Mouse (Mus musculus): Measurements from ENCODE around the gene Slc23a2. TPM values are rescaled to one million over a fixed set of nuclear protein-coding genes. Genes with fewer than 3 reads are reported as not detected.

Slc23a2 gene
- polyA plus RNA-seq (2012), result 1.7 and 3.8 TPM in 2 replicates

DNA sequence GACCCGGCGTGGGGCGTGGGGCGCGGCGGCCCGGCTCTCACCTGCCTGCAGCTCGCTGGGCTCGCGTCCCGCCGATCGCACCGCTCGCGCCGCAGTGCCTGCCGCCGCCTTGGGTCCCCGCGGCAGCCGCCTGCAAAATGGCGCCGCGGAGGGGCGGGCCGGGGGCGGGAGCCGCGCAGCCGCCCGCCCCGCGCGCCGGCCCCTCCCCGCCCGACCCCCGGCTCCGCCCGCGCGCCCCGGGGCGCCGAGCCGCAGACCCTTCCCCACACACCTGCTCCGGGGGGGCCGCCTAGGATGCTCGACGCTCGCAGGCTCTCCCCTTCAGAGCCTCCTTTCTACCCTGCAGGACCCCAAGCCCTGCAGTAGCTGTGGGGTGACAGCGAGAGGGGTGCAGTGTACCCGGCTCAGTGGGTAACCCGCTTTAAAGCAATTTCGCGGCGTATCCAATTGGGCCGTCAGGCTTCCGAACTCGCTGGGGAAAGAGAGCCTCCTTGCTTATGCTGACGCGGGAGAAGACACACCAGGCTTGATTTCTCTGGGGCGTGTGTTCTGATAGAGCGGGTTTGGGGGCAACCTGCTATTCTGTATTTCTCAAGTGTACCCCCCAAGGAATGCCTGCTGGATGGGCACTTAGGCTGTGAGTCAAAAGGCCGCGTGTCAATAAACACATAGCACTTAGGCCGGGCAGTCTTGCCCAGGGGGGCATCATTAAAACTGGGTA, at the start of gene Slc23a2:
Slc23a2 (minus strand) TSS at position 138 of the 721 bp plus-strand sequence.
- no peak for TF ChIP-seq GATA1 (IDR thresholded peaks at IDR 0.05; ENCODE audit: low read length)

DNA sequence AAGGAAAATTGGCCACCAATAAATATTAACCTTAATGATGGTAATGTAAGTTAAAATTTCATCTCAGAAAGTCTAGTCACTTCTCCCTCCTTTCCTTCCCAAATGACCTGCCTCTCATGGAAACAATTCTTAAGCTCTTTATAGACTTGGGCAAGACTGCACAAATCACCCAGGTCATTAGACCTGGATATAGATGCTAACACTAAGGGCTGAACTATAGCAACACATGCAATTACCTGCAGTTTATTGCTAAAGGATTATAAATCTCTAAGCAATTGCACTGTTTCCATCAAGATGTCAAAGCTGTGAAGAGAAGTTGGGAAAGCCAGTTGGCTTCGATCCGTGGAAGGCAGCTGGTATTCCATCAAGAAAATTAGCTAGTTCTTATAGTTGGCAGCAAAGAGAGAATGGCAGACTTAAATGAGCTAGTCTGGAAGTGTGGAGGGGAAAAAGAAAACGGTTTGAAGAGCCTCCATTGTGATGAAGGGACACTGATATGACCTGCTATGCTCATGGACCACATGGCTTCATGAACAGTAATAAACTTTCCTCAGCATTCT, 45.8 kb upstream of the Slc23a2 start:
- TF ChIP-seq GATA1 (IDR thresholded peaks at IDR 0.05; ENCODE audit: low read length), result no peak

DNA sequence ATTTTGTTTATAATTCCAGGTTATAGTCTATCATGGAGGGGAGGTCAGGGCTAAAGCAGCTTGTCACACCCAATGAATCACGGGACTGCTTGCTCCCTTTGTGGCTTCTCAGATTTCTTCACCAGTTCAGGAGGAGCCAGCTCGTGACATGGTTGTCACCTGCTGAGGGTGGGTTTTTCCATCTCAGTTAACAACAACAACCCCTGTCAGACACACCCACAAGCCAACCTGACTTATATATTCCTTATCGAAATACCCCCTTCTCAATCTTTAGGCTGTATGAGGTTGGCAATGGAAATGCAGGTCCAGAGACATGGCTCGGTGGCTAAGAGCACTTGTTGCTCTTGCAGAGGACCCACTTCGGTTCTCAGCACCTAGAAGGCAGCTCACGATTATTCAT, 39.0 kb upstream of the Slc23a2 start:
- no peak for TF ChIP-seq GATA1 (IDR thresholded peaks at IDR 0.05; ENCODE audit: low read length)

- no peak for TF ChIP-seq GATA1 (IDR thresholded peaks at IDR 0.05; ENCODE audit: low read length)
These were observed 35.7 kb upstream of the Slc23a2 start for GRCm38 (mm10) chr2:132180463-132181205.

GRCm38 (mm10) chr2:132179371-132179770, 34.5 kb upstream of the Slc23a2 start:
- TF ChIP-seq GATA1 (IDR thresholded peaks at IDR 0.05; ENCODE audit: low read length), result no peak

- no peak for TF ChIP-seq GATA1 (IDR thresholded peaks at IDR 0.05; ENCODE audit: low read length)
These were observed 32.5 kb upstream of the Slc23a2 start for GRCm38 (mm10) chr2:132177406-132177805.

DNA sequence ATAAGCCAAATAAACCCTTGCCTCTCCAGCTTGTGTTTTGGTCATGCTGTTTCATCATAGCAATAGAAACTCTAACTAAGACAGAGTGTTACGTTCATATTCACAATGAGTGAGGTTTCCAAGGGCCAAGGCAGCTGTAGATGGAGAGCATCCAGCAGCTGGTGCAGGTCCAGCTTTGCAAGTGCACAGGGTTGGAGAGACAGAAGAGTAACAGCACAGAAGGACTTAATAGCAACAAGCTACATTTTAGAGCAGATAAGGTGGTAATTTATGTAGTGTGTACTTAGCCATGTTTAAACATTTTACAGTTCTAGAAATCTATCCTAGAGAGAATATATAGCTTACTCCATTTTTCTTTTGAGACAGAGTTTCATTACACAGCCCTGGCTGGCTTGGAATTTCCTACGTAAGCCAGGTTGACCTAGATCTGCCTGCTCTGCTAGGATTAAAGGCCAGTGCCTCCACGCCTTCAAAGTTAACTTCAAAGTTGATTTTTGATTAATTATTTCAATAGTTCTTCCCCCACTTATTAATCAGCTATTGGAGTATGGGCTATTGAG, 31.5 kb upstream of the Slc23a2 start:
- no peak for TF ChIP-seq GATA1 (IDR thresholded peaks at IDR 0.05; ENCODE audit: low read length)

GRCm38 (mm10) chr2:132174048-132174447, 29.1 kb upstream of the Slc23a2 start:
- TF ChIP-seq GATA1 (IDR thresholded peaks at IDR 0.05; ENCODE audit: low read length), result no peak

GRCm38 (mm10) chr2:132171939-132172338, 27.0 kb upstream of the Slc23a2 start:
- TF ChIP-seq GATA1 (IDR thresholded peaks at IDR 0.05; ENCODE audit: low read length), result no peak

- no peak for TF ChIP-seq GATA1 (IDR thresholded peaks at IDR 0.05; ENCODE audit: low read length)
These were observed 24.2 kb upstream of the Slc23a2 start for GRCm38 (mm10) chr2:132169150-132169549.

DNA sequence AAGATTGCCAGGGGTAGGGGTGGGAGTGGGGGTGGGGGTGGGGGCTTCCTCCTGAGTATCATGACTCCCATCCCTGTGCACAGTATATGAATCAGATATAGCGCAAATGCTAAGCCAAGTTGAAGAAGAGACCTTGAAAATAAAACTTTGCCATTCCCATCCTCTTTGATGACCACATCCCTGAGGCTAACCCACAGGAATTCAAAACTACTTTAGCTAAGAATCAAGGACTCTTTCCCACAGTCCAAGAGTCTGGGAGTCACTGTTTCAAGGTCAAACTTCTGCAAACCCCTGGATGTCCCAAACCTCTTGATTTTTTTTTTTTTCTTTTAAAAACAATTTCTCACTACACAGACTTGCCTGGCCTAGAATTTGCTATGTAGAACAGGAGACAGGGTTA, 18.7 kb upstream of the Slc23a2 start:
- TF ChIP-seq GATA1 (IDR thresholded peaks at IDR 0.05; ENCODE audit: low read length), result no peak

DNA sequence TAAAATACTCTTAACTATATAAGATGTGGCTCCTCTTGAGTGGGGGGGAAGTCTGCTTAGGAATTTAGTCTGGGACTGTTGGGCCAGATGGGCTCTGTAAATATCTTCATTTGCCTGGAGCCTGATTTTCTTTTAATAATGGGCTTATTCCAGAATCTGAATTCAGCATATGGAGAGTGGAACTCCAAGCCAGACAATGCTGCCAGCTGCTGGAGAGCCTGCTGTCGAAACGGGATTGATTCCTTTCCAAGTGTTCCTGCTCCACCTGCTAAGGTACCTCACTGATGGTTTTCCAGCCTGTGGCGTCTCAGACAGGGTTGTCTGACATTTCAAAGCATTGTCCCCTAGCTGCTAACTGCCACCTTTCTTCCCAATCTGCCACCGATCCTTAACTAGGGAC, 12.6 kb upstream of the Slc23a2 start:
- no peak for TF ChIP-seq GATA1 (IDR thresholded peaks at IDR 0.05; ENCODE audit: low read length)

DNA sequence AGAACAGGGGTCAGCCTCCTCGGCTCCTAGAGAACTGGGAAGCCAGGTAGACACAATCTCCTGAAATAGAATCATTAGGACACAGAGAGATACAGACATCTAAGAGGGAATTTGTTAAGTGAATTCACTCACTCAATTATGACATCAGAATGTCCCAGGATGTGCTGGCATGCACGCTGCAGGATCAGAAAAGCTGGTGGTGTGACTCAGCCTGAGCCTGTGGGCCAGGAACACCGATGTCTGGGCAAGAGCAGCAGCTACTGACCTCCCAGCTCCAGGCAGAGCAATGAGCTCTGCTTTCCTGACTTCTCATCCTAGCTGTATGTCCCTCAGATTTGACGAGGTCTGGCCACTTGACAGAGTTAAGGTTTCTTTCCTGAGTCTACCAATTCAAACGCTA, 7.8 kb upstream of the Slc23a2 start:
- no peak for TF ChIP-seq GATA1 (IDR thresholded peaks at IDR 0.05; ENCODE audit: low read length)

DNA sequence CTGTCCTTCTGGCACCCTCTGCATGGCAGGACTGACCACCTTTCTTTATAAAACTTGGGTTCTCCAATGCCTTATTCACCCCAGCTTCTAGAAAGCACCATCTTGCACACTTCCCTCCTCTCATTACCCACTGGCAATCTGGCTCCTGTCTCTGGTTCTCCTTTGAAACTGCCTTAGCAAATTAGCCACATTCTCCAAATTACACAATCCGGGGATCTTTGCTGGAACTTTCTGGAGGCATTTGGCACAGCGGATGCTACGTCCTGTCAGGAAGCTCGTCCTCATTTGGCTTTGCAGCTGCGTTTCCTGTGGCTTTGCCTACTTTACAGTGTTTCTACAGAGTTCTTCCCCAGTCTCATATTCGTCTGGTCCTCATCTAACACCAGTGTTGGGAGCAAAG, 6.7 kb upstream of the Slc23a2 start:
- TF ChIP-seq GATA1 (IDR thresholded peaks at IDR 0.05; ENCODE audit: low read length), result no peak

DNA sequence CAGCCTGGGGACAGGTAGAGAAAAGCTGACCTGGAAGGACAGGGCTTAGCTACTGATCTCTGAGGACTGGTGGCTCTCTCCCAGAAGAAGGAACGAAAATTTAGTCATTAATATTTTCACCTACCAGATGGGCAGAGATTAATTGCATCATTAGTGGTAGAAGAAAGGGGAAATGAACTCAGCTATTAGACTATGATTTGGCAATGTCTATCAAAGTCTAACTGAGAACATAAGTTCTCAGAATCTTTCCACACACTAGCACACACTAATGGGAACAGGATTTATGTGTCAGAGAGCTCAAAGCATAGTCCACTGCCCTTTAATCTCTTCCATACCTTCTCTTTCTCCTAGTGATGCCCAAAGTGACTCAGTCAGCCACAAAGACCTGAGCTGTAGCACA, 6.0 kb upstream of the Slc23a2 start:
- no peak for TF ChIP-seq GATA1 (IDR thresholded peaks at IDR 0.05; ENCODE audit: low read length)

DNA sequence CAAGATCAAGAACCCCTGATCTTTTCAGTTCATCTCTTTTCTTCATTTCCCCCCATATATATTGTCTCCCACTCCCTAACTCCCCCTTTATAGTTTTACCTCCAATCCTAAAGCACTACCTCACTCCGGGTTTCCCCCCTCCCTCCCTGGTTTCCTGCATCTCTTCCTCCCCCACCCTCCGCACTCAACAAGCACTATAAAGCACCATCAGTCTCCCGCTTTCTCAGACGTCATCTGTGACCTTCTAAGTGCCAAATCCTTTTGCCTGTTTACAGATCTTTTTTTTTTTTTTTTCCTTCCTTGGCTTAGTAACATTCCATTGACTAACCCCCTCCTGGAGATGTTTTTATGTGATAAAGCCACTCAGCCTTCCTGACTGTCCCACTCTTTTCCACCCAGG, 1.6 kb upstream of the Slc23a2 start:
- TF ChIP-seq GATA1 (IDR thresholded peaks at IDR 0.05; ENCODE audit: low read length), result no peak

All from G1E-ER4 (cell line).